ENCODE assay signal across 8 mouse cellular contexts in the genomic region with DNA sequence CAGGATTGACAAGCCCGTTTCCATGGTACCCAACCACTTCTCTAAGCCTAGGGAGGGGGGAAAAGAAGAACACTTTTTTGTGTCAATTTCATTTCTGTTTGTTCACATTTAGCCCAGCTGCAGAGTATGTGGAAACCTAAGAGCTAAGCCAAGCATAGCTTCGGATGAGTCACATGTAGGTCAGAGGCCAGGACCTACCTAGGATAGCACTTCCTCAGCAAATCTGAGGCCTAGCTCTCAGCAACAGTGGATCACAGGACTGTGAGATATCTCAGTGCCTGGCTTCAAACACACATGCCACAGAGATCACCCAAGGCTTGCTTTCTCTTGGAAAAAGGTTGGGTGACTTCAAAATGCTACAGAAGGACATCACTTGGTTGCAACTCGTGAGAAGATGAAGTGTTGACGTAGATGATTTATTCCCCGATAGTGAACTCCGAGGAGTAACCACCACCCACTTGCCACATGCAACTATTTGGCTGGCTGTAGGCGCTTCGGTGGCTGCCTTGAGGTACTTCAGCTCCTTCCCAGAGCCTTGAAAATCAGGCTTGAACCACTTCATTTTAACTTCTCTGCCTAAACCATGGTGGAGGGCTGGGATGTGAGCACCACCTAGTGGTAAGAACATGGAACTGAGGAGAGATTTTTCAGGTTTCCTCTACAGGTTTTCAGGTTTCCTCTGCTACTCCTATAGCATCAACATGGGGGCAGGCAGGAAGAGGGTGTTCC.
A peak's percentile ranks its signal among the peaks of the same experiment; 100 is the strongest.
DNase-seq lines count a peak whose midpoint lies in the region; ATAC-seq and TF ChIP-seq lines count a peak whose summit lies in the region.

No protein-coding gene starts in this region.

- WGBS in hindbrain, embryonic 13.5 days = 74% methylated on average over 8 of the region's 8 CpGs

- peak; percentile 84 for TF ChIP-seq CTCF in brain, embryonic 14.5 days (IDR thresholded peaks at IDR 0.05; ENCODE audit: borderline replicate concordance, extremely low read depth, insufficient read depth, insufficient read length)

- ATAC-seq in erythroblast, adult 5-6 weeks (replicated peaks; ENCODE audit: low FRiP score, poor library complexity, severe bottlenecking) = peak; percentile 60; the same call in 1 of the 2 replicates
- ATAC-seq in hindbrain, embryonic 13.5 days (ENCODE audit: low FRiP score) = peak; percentile 91

- no peaks in the 10 kb centered on the region for H3K36me3 ChIP-seq in hindbrain, embryonic 13.5 days

- DNase-seq in heart, adult 18-20 months = peak; percentile 14 to 61
- DNase-seq in heart, postnatal 25 days (ENCODE audit: low spot score) = no peak
- peak; percentile 85 for DNase-seq in brain, embryonic 14.5 days (ENCODE audit: low read depth)
- DNase-seq in layer of hippocampus, postnatal 14 days (ENCODE audit: low spot score in 2 of 2) = peak; percentile 52 to 71
- DNase-seq in lung, postnatal 4 days = peak; percentile 55 to 70
- DNase-seq in right cerebral cortex, postnatal 36 days (ENCODE audit: low spot score in 2 of 2) = peak; percentile 46 to 66

- H3K9ac ChIP-seq in hindbrain, embryonic 13.5 days = no peak overlapping the region

- no peak overlapping the region for H3K27ac ChIP-seq in hindbrain, embryonic 13.5 days

- no peak for TF ChIP-seq POLR2A in brain, embryonic 14.5 days (IDR thresholded peaks at IDR 0.05; ENCODE audit: borderline replicate concordance, extremely low read depth, insufficient read depth, insufficient read length, poor library complexity, severe bottlenecking)

- H3K9me3 ChIP-seq in hindbrain, embryonic 13.5 days = no peaks in the 10 kb centered on the region

- H3K4me1 ChIP-seq in hindbrain, embryonic 13.5 days (replicated peaks) = no peaks in the 10 kb centered on the region

- no peak overlapping the region for H3K4me3 ChIP-seq in hindbrain, embryonic 13.5 days

- no peaks in the 10 kb centered on the region for H3K27me3 ChIP-seq in hindbrain, embryonic 13.5 days

- no peak overlapping the region for H3K4me2 ChIP-seq in hindbrain, embryonic 13.5 days

- intact Hi-C loops in heart, postnatal 25 days (cut with DNase I) = loop anchor here (1.0 to 10.0 kb wide), 3 partner anchors 427 to 949 kb away; no protein-coding TSS in a partner anchor
